Mouse (Mus musculus) left cerebral cortex, postnatal 4 days (tissue): ENCODE measurements around the gene Crym. TPM values are rescaled to one million over a fixed set of nuclear protein-coding genes. Genes with fewer than 3 reads are reported as not detected.

Experiments
- DNase-seq: peaks from one replicate; pipeline ENCODE4 v3.0.0-alpha.2; 2022
- intact Hi-C: fragments of 180-260 bp; cut with DNase I; formaldehyde crosslinking; loops from one replicate; pipeline ENCODE4 v1.15.1; 2025
- total RNA-seq, 2 experiments: library from RNA; stranded (reverse); gene quantifications; 2 replicates each; pipeline ENCODE4 v1.2.3; 2021

Gene Crym
- total RNA-seq, result 100 to 1,000 TPM in 1 of 2 experiments, 10 to 100 TPM in 1; 93.0 to 126 TPM

DNA sequence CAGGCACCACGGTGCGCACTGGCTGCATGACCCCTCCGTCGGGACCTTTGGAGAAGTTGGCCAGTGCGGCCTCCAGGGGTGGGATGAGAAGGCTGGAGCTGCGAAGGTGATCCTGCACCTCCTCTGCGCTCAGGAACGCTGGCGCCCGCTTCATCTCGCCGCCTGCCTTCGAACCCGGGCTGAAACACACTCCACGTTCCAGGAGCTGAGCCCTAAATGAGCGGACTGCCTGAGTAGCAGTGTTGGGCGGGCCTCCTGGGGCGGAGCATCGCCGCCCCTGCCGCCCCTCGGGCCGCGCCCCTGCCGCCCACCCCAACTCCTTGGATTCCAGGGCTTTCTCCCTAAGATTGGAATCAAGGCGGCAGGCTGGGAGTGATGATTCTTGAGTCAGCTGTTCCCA, at the start of gene Crym:
Crym (minus strand) TSS at position 341 of the 400 bp plus-strand sequence.
- intact Hi-C loops, result loop anchor here (5.0 to 10.0 kb wide), 2 partner anchors 74 to 357 kb away; no protein-coding TSS in a partner anchor
- DNase-seq, result no peak

DNA sequence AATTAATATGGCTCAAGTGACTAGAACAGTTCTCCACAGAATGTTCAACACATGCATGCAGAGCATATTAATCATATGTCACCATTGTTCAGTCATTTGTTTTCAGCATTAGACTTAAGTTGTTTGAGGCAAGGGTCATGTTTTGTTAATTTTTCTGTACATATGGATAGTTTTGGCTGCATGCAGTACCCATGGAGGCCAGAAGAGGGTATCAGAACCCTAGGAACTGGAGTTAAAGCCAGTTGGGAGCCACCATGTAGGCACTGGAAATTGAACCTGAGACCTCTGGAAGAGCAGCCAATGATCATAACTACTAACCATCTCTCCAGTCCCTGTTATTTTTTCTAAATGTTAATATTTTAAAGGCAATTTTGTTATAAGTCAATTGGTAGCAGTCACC, 39.2 kb upstream of the Crym start:
- no peak for DNase-seq
- intact Hi-C loops, result no loop called here

DNA sequence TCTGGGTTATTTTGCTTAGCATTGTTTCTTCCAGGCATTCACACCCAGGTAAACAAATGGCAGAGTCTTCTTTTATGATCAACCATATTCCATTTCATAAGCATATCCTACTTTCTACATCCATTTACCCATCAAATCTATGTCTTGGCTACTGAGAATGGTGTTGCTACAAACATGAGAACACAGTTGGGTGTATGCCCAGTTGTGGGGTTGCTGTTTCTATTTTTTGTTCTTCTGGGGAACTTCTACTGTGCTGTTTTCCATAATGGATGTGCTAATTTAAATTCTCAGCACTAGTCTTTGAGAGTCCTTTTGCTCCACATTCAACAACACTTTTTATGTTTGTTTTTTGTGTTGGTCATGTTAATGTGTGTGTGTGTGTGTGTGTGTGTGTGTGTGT, 26.6 kb upstream of the Crym start:
- no peak for DNase-seq
- intact Hi-C loops, result no loop called here

DNA sequence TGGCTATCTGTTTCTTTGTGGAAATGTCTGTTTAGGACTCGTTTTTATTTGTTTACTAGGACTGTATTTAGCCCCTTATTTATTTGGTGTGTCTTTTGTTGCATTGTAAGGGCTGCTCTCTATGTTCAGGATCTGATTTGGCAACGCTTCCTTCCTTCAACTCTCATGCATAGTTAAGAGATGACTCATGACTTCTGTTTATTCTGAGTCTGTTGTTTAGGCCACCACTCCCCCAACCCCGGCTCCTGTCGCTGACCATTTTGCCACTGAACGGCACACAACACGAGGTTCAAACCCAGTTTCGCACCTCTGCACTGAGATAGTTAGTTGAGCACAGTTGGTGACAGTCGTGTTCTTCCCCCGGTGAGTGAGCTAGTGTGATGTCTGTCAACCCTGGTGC, 4.1 kb upstream of the Crym start:
- DNase-seq, result no peak
- intact Hi-C loops, result loop anchor here (10.0 kb wide), 1 partner anchor 361 kb away; no protein-coding TSS in a partner anchor

DNA sequence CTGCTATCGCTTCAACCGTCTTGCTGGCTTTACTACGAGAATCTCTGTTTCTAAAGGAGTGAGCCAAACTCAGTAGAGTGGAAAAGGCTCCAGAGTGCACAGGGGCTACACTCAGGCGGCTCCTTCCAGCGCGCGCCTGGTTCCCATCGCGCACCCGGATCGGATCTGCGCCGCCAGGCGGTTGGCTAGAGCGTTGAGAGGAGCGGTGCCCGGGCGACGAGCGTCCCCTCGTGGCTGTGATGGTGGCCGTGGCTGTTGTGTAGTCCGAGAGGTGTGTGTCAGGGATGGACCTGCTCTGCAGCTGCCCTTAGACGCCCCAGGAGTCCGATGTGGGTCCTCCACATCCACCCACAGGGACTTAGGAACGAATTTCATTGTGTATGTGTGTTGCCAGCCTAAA, 1.9 kb upstream of the Crym start, which contains the start of gene Abca14:
Abca14 (plus strand) TSS at position 173 of the 400 bp plus-strand sequence.
- intact Hi-C loops, result loop anchor here (5.0 to 10.0 kb wide), 2 partner anchors 76 to 359 kb away; no protein-coding TSS in a partner anchor
- DNase-seq, result peak; percentile 87

DNA sequence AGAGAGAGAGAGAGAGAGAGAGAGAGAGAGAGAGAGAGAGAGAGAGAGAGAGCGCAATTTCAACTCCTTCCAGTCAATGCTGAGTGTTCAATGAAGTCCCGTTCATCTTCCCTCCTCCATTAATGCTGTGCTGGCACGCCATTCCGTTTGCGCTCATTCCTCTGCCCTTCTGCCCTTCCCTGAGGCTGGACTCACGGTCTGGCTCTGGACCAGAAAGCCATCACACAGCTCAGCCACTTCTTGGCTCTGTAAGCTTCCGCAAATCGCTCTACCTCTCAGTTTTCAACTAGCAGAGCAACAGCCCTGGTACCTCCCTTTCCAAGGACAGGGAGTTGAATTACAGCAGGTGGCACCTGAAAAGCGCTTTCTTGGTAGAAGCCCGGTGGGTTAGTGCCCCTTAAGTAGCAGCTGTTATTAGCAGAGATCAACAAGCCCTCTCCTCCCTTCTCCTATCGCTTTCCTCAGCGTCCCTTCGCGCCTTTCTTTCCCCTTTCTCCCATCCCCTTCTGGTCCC, 623 bp downstream of the Crym start:
- DNase-seq, result peak; percentile 33
- intact Hi-C loops, result loop anchor here (5.0 to 10.0 kb wide), 2 partner anchors 74 to 356 kb away; no protein-coding TSS in a partner anchor

DNA sequence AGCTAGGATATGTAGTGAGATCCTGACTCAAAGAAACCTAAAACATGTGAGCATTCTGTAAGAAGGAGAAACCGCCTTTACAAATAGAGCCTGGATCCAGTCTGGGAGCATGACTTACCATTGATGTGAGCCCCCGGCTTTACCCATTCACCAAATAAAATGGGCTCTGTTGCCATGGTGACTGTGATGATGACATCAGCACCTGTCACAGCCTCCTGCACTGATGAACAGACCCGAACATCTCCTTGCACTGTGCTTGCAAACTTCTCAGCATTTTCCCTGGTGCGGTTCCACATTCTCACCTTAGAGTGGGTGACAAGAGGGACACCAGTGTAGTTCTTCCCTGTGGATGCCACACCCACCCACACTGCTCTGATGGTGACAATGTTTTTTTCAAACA, 6.7 kb downstream of the Crym start:
- DNase-seq, result no peak
- intact Hi-C loops, result no loop called here

DNA sequence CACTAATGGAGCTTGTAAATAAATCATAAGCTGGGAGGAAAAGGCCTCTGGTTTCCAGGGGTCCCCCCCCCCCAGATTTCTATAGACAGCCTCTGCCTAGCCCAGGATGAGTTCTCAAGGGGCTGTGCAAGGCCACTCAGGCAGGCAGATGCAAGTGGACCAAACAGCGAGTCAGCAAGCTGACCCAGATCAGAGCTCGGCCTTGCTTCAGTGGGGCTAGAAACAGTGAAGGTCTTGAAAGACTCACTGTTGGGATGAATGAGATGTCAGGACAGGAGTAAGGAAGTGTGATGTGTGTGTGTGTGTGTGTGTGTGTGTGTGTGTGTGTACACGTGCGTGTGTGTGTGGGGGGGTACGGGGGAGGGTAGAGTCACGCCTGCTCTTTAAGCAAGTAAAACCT, 9.1 kb downstream of the Crym start:
- no peak for DNase-seq
- intact Hi-C loops, result no loop called here

DNA sequence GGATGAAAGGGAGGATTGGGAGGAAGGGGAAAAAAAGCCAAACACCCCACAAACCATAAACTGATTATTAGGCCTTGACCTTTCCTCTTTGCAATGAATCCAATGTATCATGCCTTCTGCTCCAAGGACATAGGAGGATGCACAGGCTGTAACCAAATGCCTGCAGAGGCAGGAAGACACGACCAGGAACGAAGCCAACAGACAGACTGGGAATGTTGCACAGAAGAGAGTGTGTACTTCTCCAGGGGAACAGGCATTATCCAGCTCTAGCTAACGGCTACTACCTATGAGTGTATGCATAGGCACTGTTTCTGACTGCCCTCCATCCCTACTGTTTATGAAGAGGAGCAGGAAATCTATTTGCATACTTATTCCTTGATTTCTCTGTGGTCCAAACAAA, 9.7 kb downstream of the Crym start:
- no peak for DNase-seq
- intact Hi-C loops, result no loop called here

DNA sequence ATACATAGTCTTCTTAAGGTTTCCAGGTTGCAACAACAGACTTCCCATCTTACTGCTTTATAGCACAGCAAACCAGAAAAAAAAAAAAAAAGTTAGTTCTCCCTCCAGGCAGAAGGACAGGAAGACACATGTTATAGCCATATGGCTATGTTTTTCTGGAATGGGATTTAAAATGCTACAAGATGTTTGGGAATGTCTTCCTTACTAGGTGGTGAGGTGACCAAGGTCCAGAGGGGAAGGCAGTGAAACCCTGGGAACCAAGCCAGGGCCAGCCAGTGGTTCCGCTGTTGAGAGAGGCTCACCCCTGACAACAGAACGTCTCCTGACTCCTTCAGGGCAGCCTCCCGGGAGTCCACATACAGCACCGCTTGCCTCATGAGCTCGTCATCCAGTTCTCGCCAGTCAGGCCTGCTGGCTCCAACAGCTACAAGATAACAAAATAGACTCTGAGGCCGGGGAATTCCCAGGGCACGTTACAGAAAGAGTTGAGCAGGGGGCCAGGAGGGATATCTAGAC, 11.7 kb downstream of the Crym start:
- DNase-seq, result peak; percentile 19
- intact Hi-C loops, result no loop called here

DNA sequence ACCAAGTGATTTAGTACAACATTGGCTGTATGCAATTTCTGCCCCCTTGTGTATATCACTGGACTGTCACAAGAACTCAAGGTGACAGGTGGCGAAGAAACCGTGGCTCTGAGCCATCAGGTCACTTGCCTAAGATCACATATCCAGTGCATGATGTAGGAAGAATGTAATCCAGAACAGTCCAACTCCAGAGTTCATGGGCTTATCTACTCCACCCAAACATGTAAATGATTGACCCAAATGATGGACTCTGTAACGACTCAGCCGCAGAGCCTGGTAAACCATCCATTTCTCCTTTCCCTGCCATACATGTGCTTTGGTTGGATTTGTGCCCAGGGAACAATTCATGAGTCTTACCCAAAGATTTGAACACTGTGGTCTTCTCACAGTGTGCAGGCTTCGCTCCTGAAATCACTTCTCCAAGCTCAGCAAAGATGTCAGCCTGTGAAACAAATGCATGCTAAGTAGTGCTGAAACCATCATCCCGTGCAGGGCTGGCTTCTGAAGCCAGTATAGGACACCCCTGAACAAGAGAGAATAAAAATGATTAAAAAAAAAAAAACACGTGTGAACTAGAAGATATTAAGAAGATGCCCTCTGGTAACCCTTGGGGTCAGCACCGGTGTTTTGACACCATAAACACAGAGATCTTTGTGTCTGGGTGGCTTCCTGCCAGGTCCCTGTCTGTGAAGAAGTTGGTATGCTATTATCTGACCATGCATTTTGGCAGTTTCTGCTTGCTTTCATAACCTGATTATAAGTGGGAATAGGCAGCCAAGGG, 12.4 kb downstream of the Crym start:
- DNase-seq, result peak; percentile 32
- intact Hi-C loops, result no loop called here

DNA sequence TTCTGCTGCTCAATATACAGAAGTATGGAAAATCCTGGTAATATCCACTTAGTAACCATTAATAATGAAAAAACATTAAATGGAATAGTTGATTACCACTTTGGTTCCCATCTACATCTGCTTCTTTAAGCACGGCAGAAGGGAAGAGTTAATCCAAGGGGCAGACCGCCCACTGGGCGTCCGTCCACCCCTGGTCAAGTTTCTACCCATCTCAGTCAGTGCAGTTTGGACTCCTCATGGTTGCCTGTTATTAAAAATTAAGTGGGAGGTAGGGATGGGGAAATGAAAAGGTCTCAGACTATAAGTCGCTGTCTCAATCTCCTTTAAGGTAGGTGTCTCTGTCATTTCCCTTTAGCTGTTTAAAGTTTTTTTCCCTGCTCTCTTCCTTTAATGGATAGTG, 13.0 kb downstream of the Crym start:
- intact Hi-C loops, result no loop called here

DNA sequence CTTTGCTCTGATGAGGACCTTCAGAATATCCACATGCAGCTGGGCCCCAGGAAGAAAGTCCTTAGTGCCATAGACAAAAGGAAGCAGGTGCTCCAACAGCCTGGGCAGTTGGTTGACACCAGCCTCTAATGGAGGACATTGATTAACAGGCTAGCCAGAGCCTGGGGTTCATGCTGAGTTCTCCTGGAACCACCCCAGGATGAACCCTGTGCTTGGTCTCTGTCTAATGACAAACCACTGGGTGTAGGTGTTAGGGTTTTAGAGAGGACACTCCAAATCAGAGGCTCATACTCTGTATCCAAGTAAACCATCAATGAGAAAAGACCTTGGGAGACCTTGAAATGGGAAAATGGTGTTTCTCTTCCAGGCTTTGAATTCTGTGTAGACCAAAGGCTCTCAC, 19.0 kb downstream of the Crym start:
- intact Hi-C loops, result no loop called here
- no peak for DNase-seq

More for the DNA sequence above, 13.0 kb downstream of the Crym start:
- DNase-seq, result no peak

DNA sequence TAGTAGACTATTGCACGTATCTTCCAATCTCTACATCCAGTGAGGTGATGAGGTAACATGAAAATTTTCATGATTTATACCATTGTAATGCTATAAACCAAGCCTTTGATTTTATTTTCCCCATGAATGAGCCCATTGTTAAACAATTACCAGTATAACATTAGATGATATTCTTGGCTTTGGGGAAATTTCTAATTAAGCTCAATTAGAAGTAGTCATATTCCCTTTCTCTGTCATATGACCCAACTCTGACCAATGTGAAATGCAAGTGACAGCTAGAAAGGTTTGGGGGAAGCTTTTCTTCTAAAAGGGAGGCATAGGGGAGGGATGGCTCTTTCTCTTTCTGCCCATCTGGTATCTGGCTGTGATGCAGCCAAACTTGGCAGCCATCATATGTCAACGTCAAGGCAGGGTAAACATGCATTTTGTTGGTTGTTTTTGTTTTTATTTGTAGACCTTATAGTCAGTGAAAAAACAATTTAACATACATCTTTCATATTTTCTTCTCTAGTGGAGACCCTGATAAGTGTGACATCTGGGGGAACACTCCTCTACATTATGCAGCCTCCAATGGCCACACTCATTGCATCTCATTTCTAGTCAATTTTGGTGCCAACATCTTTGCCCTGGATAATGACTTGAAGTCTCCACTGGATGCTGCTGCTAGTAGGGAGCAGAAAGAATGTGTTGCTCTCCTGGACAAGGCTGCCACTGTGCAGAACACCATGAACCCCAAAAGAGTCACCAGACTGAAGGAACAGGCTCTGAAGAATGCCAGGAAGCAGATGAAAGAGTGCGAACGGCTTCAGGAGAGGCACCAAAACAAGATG, 20.3 kb downstream of the Crym start:
- intact Hi-C loops, result no loop called here
- no peak for DNase-seq

DNA sequence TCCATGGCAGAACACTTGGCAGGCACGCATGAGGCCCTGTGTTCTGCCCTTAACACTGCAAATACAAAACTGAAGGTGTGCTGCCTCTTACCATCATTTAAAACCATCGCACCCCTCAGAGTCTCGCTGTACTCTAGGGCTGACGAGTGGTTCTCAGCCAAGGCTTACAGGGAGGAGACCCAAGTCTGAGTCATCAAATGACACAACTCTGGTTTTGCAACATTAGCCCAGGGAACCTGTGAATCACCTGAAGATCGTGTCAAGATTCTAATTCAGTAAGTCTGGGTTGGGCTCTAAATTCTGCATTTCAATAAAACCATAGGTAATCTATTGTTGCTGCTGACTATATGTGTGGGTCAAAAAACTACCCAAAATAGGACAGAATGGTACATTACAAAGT, 21.4 kb downstream of the Crym start:
- intact Hi-C loops, result no loop called here

DNA sequence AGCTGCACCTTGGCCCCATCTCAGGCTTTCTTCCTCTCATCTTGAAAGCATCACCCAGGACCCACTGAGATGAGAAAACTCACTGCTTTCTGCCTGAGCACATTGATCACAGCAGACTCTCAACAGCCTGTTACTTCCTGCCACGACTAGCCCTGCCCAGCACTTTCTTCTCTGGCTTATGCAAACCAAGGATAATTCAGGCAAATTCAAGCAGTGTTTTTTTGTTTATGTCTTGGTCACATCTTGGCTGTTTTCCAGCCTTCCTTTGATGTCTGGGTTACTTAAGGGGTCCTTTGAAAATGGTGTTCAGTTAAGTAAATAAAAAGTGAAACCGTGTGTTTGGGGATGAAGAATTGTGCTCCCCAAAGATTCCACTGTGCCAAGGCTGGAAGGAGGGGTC, 23.0 kb downstream of the Crym start:
- intact Hi-C loops, result no loop called here
- DNase-seq, result no peak

More for the DNA sequence above, 21.4 kb downstream of the Crym start:
- DNase-seq, result no peak

DNA sequence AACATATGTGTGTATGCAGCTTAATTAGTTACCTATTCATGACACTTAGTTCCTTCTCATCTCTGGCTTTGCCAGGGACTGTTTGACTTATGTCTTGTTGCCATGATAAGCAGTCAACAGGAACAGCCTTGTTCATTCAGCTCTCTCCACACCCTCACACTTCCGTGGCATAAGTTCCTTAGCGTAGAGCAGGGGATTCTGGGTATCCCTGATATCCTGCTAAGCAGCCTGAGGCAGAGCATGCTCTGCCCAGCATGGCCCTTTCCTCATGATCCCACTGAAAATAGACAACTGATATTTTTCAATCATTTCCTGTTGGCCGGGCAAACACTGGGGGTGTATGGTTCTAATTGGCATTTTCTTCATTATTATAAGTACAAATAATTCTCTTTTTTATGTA, 24.3 kb downstream of the Crym start:
- DNase-seq, result no peak
- intact Hi-C loops, result no loop called here

DNA sequence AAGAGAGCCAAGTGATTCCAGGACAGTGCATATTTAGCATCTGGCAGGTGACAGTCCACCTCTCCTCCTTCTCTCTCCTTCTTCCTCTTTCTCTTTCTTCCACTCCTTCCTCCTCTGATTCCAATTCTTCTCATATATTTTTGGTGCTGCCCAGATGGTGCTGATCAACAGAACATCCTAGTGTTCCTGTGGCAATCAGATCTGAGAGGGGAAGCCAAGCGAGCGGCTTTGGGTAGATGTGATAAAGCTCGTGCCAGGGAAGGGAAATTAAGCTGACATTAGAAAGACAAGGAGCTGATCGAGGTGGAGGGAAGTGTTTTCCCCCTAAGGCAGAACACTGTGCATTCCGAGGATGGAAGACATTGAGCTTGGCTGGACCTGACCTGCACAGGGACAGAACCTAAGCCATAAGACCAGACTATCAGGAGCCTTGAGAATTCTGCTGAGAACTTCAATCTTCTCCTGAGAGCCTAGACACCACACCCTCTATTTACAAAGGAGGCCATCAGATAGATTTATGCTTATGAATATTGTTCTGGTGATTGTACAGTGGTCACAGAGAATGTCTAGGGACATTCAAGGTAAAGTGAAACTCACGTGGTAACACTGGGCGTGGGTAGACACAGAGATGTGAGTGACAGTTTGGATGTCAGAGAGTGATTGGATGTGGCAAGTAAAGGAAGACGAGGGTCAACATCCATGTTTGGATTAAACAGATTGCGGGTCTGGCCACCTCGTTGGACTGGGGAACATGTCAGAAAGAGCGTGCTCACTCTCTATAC, 27.0 kb downstream of the Crym start:
- DNase-seq, result no peak
- intact Hi-C loops, result no loop called here

DNA sequence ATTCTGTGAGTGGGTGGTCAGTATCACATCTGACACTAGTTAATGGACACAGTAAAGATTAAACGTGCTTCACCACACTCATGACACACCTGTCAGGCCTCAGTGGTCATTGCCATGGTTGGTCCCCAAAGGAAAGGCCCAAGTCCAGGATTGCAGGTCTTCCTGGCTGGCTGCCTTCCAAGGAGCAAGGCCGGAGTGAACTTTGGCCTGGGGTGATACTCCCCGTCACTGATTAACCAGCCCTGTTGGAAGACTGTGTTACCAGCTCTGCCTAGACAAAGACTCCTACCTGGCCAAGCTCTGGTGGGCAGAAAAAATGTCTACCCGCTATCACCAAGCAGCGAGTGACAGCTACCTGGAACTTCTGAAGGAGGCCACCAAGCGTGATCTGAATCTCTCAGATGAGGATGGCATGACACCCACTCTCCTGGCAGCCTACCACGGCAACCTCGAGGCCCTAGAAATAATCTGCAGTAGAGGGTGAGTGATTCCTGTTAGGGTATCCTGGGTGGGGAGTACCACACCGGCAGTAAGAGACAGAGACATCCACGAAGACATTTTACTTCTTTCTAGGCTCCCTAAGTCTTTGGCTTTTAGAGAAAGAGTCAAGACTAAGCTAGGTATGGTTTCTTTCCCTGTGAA, 28.2 kb downstream of the Crym start, which contains the start of gene Anks4b:
Anks4b (plus strand) TSS at position 256 of the 642 bp plus-strand sequence.
- intact Hi-C loops, result no loop called here
- no peak for DNase-seq

DNA sequence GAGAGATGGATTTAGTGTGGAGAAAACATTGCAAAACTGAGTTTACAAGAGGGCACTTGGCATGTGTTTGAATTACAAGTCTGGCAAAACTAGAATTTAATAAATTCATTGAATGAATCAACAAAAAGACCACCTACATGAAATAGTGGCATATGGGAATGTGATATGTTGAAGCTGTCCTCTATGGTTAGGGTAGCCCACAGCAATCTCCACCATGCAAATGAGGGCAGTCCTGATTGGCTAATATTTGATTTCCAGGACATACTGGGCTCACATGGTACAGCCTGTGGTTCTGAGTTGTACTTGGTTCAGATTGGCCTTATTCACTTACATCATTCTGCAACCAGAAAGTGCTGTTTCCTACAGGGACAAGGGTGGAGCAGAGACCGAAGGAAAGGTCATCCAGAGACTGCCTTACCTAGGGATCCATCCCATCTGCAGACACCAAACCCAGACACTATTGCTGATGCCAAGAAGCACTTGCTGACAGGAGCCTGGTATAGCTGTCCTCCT, 29.7 kb downstream of the Crym start:
- intact Hi-C loops, result no loop called here
- DNase-seq, result no peak
